Mouse (Mus musculus): Measurements from ENCODE around the gene 1700037H04Rik. TPM values are rescaled to one million over a fixed set of nuclear protein-coding genes. Genes with fewer than 3 reads are reported as not detected.

1700037H04Rik gene
- polyA plus RNA-seq, 1 experiment from 2014 or later, result 61.6 TPM

DNA sequence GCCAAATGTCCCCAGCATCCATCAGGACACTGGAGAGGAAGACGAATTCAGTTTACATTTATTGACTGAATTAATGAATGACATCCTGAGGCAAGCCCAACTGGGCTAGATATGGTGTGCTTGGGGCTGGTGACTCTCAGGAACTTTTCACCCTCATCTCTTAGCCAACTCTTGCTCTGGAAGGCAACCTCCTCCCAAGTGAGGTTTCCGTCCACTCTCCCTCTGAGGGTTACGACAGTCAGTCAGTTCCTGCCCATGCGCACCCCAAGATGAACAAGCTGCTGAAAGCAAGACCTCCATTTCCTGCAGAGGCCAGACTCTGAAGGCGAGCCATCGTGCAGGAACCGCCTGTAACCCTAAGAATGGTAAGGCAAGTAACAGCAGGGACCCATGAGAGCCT, 2.9 kb downstream of the 1700037H04Rik start:
- no peak for ATAC-seq
- no peak for TF ChIP-seq CTCF (IDR thresholded peaks at IDR 0.05; ENCODE audit: low read depth)
- no peak for TF ChIP-seq EP300 (IDR thresholded peaks at IDR 0.05; ENCODE audit: low read depth)
- H3K4me3 ChIP-seq (ENCODE audit: low read depth, low read length), result no peak overlapping the region
- no peak overlapping the region for H3K27ac ChIP-seq (ENCODE audit: low read depth)
- no peaks in the 10 kb centered on the region for H3K27me3 ChIP-seq (ENCODE audit: insufficient read depth, low read length)
- no peaks in the 10 kb centered on the region for H3K9me3 ChIP-seq (ENCODE audit: low read length)
- H3K4me2 ChIP-seq (ENCODE audit: low read depth, low read length), result peak overlapping the region; percentile 93
- peaks cover 9% of the 10 kb centered on the region for H3K36me3 ChIP-seq (replicated peaks; ENCODE audit: insufficient read depth, low read length)
- no peak overlapping the region for H3K9ac ChIP-seq (replicated peaks)
- H3K4me1 ChIP-seq (ENCODE audit: insufficient read depth), result peaks cover 29% of the 10 kb centered on the region
- DNase-seq, result no peak
- WGBS (ENCODE audit: insufficient replicate concordance), result 80% methylated on average over 7 of the region's 7 CpGs

GRCm38 (mm10) chr2:131154036-131154435, 5.8 kb downstream of the 1700037H04Rik start:
- peaks cover 23% of the 10 kb centered on the region for H3K4me1 ChIP-seq (ENCODE audit: insufficient read depth)
- no peak overlapping the region for H3K9ac ChIP-seq (replicated peaks)
- WGBS (ENCODE audit: insufficient replicate concordance), result 89% methylated on average over 4 of the region's 4 CpGs
- H3K36me3 ChIP-seq (replicated peaks; ENCODE audit: insufficient read depth, low read length), result peaks cover 31% of the 10 kb centered on the region
- H3K27me3 ChIP-seq (ENCODE audit: insufficient read depth, low read length), result no peaks in the 10 kb centered on the region
- no peaks in the 10 kb centered on the region for H3K9me3 ChIP-seq (ENCODE audit: low read length)
- no peak overlapping the region for H3K4me3 ChIP-seq (ENCODE audit: low read depth, low read length)
- no peak overlapping the region for H3K27ac ChIP-seq (ENCODE audit: low read depth)
- no peak for DNase-seq
- TF ChIP-seq EP300 (IDR thresholded peaks at IDR 0.05; ENCODE audit: low read depth) (no peak), CTCF (IDR thresholded peaks at IDR 0.05; ENCODE audit: low read depth) (no peak)
- H3K4me2 ChIP-seq (ENCODE audit: low read depth, low read length), result no peak overlapping the region
- ATAC-seq, result no peak

DNA sequence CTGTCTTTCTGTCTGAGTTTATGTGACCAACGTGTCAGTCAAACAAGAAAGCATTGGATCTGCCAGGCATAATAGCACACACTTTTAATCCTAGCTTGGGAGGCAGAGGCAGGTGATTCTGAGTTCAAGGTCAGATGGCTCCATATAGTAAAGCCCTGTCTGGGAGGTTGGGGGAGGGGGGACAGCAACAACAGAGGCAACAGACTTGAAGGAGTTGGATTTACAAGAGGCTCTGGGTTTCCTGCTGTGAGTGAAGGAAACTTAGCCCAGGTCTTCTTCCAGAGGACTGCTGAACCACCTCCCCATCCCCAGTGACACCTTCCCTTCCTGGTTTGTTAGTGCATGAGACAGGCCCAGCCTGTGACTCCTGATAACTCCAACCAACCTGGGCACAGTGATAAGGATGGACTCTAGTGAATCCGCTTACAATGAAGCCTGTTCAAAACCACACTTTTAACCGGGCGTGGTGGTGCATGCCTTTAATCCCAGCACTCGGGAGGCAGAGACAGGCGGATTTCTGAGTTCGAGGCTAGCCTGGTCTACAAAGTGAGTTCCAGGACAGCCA, 7.6 kb downstream of the 1700037H04Rik start:
- H3K27me3 ChIP-seq (ENCODE audit: insufficient read depth, low read length), result no peaks in the 10 kb centered on the region
- no peak overlapping the region for H3K9ac ChIP-seq (replicated peaks)
- no peaks in the 10 kb centered on the region for H3K9me3 ChIP-seq (ENCODE audit: low read length)
- no peak overlapping the region for H3K4me3 ChIP-seq (ENCODE audit: low read depth, low read length)
- peak overlapping the region; percentile 41 for H3K27ac ChIP-seq (ENCODE audit: low read depth)
- DNase-seq, result peak; percentile 47
- TF ChIP-seq EP300 (IDR thresholded peaks at IDR 0.05; ENCODE audit: low read depth), result peak; percentile 87
- no peak for TF ChIP-seq CTCF (IDR thresholded peaks at IDR 0.05; ENCODE audit: low read depth)
- H3K4me1 ChIP-seq (ENCODE audit: insufficient read depth), result peaks cover 13% of the 10 kb centered on the region
- no peak overlapping the region for H3K4me2 ChIP-seq (ENCODE audit: low read depth, low read length)
- peaks cover 48% of the 10 kb centered on the region for H3K36me3 ChIP-seq (replicated peaks; ENCODE audit: insufficient read depth, low read length)
- ATAC-seq, result peak; percentile 94
- 71% methylated on average over 7 of the region's 7 CpGs for WGBS (ENCODE audit: insufficient replicate concordance)

GRCm38 (mm10) chr2:131149254-131149578, 10.7 kb downstream of the 1700037H04Rik start:
- DNase-seq (no peak), ATAC-seq (no peak)
- Histone ChIP-seq H3K4me2 (ENCODE audit: low read depth, low read length) (no peak overlapping the region), H3K9me3 (ENCODE audit: low read length) (no peaks in the 10 kb centered on the region), H3K27me3 (ENCODE audit: insufficient read depth, low read length) (no peaks in the 10 kb centered on the region), H3K36me3 (replicated peaks; ENCODE audit: insufficient read depth, low read length) (peaks cover 73% of the 10 kb centered on the region), H3K27ac (ENCODE audit: low read depth) (no peak overlapping the region), H3K9ac (replicated peaks) (no peak overlapping the region), H3K4me3 (ENCODE audit: low read depth, low read length) (no peak overlapping the region), H3K4me1 (ENCODE audit: insufficient read depth) (peaks cover 9% of the 10 kb centered on the region)
- WGBS (ENCODE audit: insufficient replicate concordance), result 93% methylated on average over 3 of the region's 3 CpGs
- no peak for TF ChIP-seq CTCF (IDR thresholded peaks at IDR 0.05; ENCODE audit: low read depth)
- TF ChIP-seq EP300 (IDR thresholded peaks at IDR 0.05; ENCODE audit: low read depth), result no peak

DNA sequence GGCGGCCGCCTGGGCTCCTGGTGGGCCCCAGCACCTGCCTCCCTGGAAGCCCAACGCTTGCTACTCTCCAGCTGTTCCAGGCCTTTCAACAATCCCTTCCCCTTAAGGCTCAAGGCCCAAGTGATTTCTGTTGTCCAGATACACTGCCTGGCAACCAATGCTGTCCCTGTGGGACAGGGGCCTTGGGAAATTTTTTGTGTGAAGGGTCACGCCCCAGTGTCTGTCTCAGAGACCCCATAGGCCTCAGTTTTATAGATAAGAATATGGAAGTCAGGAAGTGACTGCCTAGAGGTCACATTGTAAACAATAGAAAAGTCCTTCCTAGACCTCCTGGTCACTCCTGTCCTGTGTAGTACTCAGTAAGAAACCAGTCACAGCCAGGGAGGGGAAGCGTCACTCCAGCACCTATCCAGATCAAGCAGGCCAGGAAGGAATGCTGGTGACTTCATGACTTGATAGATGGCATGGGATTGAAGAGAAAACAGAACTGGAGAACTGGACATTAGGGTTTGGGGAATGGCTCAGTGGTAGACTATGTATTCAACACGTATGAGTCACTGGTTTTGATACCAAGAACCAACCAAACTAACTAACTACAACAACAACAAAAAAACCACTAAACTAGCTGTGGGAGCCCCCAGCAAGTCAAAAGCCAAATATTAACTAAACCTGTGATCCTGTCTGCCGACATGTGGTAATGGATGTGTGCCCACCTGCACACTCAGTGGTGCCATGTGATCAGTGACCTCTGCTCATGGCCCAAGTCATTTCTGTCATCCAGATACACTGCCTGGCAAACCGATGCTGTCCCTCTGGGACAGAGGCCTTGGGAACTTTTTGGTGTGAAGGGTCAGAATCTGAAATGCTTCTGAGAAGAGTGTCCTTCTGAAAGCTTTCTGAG, 11.3 kb downstream of the 1700037H04Rik start:
- WGBS (ENCODE audit: insufficient replicate concordance), result 85% methylated on average over 8 of the region's 8 CpGs
- H3K4me2 ChIP-seq (ENCODE audit: low read depth, low read length), result no peak overlapping the region
- no peaks in the 10 kb centered on the region for H3K27me3 ChIP-seq (ENCODE audit: insufficient read depth, low read length)
- no peak overlapping the region for H3K4me3 ChIP-seq (ENCODE audit: low read depth, low read length)
- H3K9me3 ChIP-seq (ENCODE audit: low read length), result no peaks in the 10 kb centered on the region
- DNase-seq (no peak), ATAC-seq (no peak)
- H3K36me3 ChIP-seq (replicated peaks; ENCODE audit: insufficient read depth, low read length), result peaks cover 74% of the 10 kb centered on the region
- no peak for TF ChIP-seq CTCF (IDR thresholded peaks at IDR 0.05; ENCODE audit: low read depth)
- no peak for TF ChIP-seq EP300 (IDR thresholded peaks at IDR 0.05; ENCODE audit: low read depth)
- H3K9ac ChIP-seq (replicated peaks), result no peak overlapping the region
- H3K27ac ChIP-seq (ENCODE audit: low read depth), result no peak overlapping the region
- H3K4me1 ChIP-seq (ENCODE audit: insufficient read depth), result peaks cover 9% of the 10 kb centered on the region

DNA sequence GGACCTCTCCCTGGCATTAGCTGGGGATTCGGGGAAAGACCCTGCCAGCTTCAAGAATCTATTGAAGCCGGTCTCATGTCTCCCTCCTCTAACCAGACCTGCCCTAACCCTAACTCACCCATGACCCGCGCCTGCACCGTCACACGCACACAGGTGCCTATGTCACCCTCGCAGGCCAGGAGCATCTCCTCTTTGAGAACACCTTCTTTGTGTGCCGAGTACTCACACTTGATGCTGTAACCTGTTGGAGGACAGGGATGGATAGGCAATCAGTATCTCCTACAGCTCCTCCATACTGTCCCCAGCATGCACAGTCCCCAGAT, 12.9 kb downstream of the 1700037H04Rik start:
- H3K27ac ChIP-seq (ENCODE audit: low read depth), result no peak overlapping the region

More for the DNA sequence above, 12.9 kb downstream of the 1700037H04Rik start:
- H3K9me3 ChIP-seq (ENCODE audit: low read length), result no peaks in the 10 kb centered on the region
- WGBS (ENCODE audit: insufficient replicate concordance), result 96% methylated on average over 8 of the region's 8 CpGs
- ATAC-seq (no peak), DNase-seq (no peak)
- peaks cover 69% of the 10 kb centered on the region for H3K36me3 ChIP-seq (replicated peaks; ENCODE audit: insufficient read depth, low read length)
- H3K27me3 ChIP-seq (ENCODE audit: insufficient read depth, low read length), result no peaks in the 10 kb centered on the region
- no peak overlapping the region for H3K9ac ChIP-seq (replicated peaks)
- no peak for TF ChIP-seq EP300 (IDR thresholded peaks at IDR 0.05; ENCODE audit: low read depth)
- no peak for TF ChIP-seq CTCF (IDR thresholded peaks at IDR 0.05; ENCODE audit: low read depth)
- no peak overlapping the region for H3K4me2 ChIP-seq (ENCODE audit: low read depth, low read length)
- H3K4me3 ChIP-seq (ENCODE audit: low read depth, low read length), result no peak overlapping the region
- H3K4me1 ChIP-seq (ENCODE audit: insufficient read depth), result peaks cover 11% of the 10 kb centered on the region

All from liver, postnatal 0 days (tissue).